Mouse (Mus musculus) frontal cortex, postnatal 14 days (tissue): Measurements from ENCODE around the gene Ttc13.

Experiments
- DNase-seq, 2 experiments: peaks; one replicate each; pipeline ENCODE4 v3.0.0; 2022; ENCODE audit warnings: low spot score in 2 of 2

Ttc13 gene

GRCm38 (mm10) chr8:124703526-124703925, 18.3 kb downstream of the Ttc13 start:
- DNase-seq, result no peak

- no peak for DNase-seq
Measured at GRCm38 (mm10) chr8:124702183-124702582, 19.6 kb downstream of the Ttc13 start.

GRCm38 (mm10) chr8:124701023-124701422, 20.8 kb downstream of the Ttc13 start:
- DNase-seq, result no peak

GRCm38 (mm10) chr8:124700271-124700670, 21.5 kb downstream of the Ttc13 start:
- DNase-seq, result no peak

GRCm38 (mm10) chr8:124695424-124696100, 26.2 kb downstream of the Ttc13 start:
- no peak for DNase-seq

- no peak for DNase-seq
Measured at GRCm38 (mm10) chr8:124691706-124692105, 30.1 kb downstream of the Ttc13 start.

GRCm38 (mm10) chr8:124688899-124689298, 32.9 kb downstream of the Ttc13 start:
- DNase-seq, result no peak

GRCm38 (mm10) chr8:124682218-124682617, 39.6 kb downstream of the Ttc13 start:
- no peak for DNase-seq

- no peak for DNase-seq
Measured at GRCm38 (mm10) chr8:124681792-124682157, 40.0 kb downstream of the Ttc13 start.

GRCm38 (mm10) chr8:124681077-124681791, 40.5 kb downstream of the Ttc13 start:
- no peak for DNase-seq

GRCm38 (mm10) chr8:124678246-124678645, 43.5 kb downstream of the Ttc13 start:
- no peak for DNase-seq

- DNase-seq, result peak; percentile 82
Measured at GRCm38 (mm10) chr8:124677486-124677885, 44.3 kb downstream of the Ttc13 start.

GRCm38 (mm10) chr8:124677078-124677477, 44.7 kb downstream of the Ttc13 start:
- no peak for DNase-seq

- no peak for DNase-seq
Measured at GRCm38 (mm10) chr8:124676661-124677060, 45.1 kb downstream of the Ttc13 start.

GRCm38 (mm10) chr8:124672345-124672744, 49.4 kb downstream of the Ttc13 start:
- no peak for DNase-seq

- DNase-seq, result no peak
Measured at GRCm38 (mm10) chr8:124668798-124669197, 53.0 kb downstream of the Ttc13 start.

GRCm38 (mm10) chr8:124664414-124664813, 57.4 kb downstream of the Ttc13 start:
- no peak for DNase-seq

GRCm38 (mm10) chr8:124663874-124664230, 57.9 kb downstream of the Ttc13 start:
- DNase-seq, result no peak

- peak; percentile 67 to 71 for DNase-seq
Measured at GRCm38 (mm10) chr8:124663112-124663873, 58.5 kb downstream of the Ttc13 start, which contains the start of gene 2310022B05Rik. Gene 2310022B05Rik, minus strand, starts transcription at chr8:124663369.

- DNase-seq, result no peak
Measured at GRCm38 (mm10) chr8:124662446-124663111, 59.2 kb downstream of the Ttc13 start.

- peak in 1 of 2 experiments; percentile 29 for DNase-seq
Measured at GRCm38 (mm10) chr8:124661781-124662180, 60.0 kb downstream of the Ttc13 start.

GRCm38 (mm10) chr8:124658415-124658814, 63.4 kb downstream of the Ttc13 start:
- DNase-seq, result no peak
